Comparison of ENCODE assay signal across 27 mouse cellular contexts in genomic region chr13:100603031-100603737, GRCm38 (mm10). TPM values are rescaled to one million over a fixed set of nuclear protein-coding genes. Genes with fewer than 3 reads are reported as not detected.
A peak's percentile ranks its signal among the peaks of the same experiment; 100 is the strongest.
DNase-seq lines count a peak whose midpoint lies in the region; ATAC-seq and TF ChIP-seq lines count a peak whose summit lies in the region.
"Had no signal": no experiment of that assay in that cellular context is flagged by ENCODE, and none has a peak within 500 bp of the region (broad histone marks: within the 10 kb centered on the region; RNA-seq: fewer than 3 reads in every experiment).

No protein-coding gene starts in this region.

- peaks cover 12% of the 10 kb centered on the region for H3K4me1 ChIP-seq in intestine, embryonic 16.5 days (ENCODE audit: control insufficient read depth, insufficient read depth, low read length)
- H3K4me1 ChIP-seq in intestine, embryonic 15.5 days (replicated peaks): no peaks in the 10 kb centered on the region
- no peaks in the 10 kb centered on the region for H3K4me1 ChIP-seq in kidney, postnatal 0 days (replicated peaks; ENCODE audit: insufficient read depth, low read length)
- H3K4me1 ChIP-seq in liver, embryonic 12.5 days: peaks cover 17% of the 10 kb centered on the region
- H3K4me1 ChIP-seq in liver, postnatal 0 days (ENCODE audit: insufficient read depth): peaks cover 14% of the 10 kb centered on the region
- H3K4me1 ChIP-seq: embryonic facial prominence, embryonic 12.5 days; limb, embryonic 12.5 days; midbrain, embryonic 15.5 days; neural tube, embryonic 15.5 days; stomach, embryonic 15.5 days had no signal

- H3K27me3 ChIP-seq in intestine, embryonic 16.5 days (replicated peaks; ENCODE audit: control insufficient read depth, insufficient read depth, low read length): no peaks in the 10 kb centered on the region
- no peaks in the 10 kb centered on the region for H3K27me3 ChIP-seq in intestine, embryonic 15.5 days (replicated peaks)
- no peaks in the 10 kb centered on the region for H3K27me3 ChIP-seq in kidney, postnatal 0 days (ENCODE audit: insufficient read depth, low read length)
- H3K27me3 ChIP-seq in liver, embryonic 12.5 days (replicated peaks): no peaks in the 10 kb centered on the region
- no peaks in the 10 kb centered on the region for H3K27me3 ChIP-seq in liver, postnatal 0 days (ENCODE audit: insufficient read depth, low read length)
- H3K27me3 ChIP-seq: embryonic facial prominence, embryonic 12.5 days; limb, embryonic 12.5 days; midbrain, embryonic 15.5 days; neural tube, embryonic 15.5 days; Patski; stomach, embryonic 15.5 days had no signal

- ATAC-seq in intestine, embryonic 16.5 days: no peak
- ATAC-seq in intestine, embryonic 15.5 days: no peak
- no peak for ATAC-seq in kidney, postnatal 0 days (replicated peaks; ENCODE audit: low FRiP score, low read depth)
- no peak for ATAC-seq in liver, embryonic 12.5 days
- peak; percentile 1; the same call in 1 of the 2 replicates for ATAC-seq in liver, postnatal 0 days
- ATAC-seq: forebrain, embryonic 14.5 days; hindbrain, embryonic 16.5 days; midbrain, embryonic 15.5 days; Patski had no signal

- peaks cover 6% of the 10 kb centered on the region for H3K36me3 ChIP-seq in intestine, embryonic 16.5 days (ENCODE audit: control insufficient read depth, insufficient read depth, low read length)
- H3K36me3 ChIP-seq in intestine, embryonic 15.5 days: no peaks in the 10 kb centered on the region
- H3K36me3 ChIP-seq in kidney, postnatal 0 days (ENCODE audit: insufficient read depth, low read length): peaks cover 3% of the 10 kb centered on the region; the same call in 1 of the 2 replicates
- peaks cover 9% of the 10 kb centered on the region; the same call in 1 of the 2 replicates for H3K36me3 ChIP-seq in liver, embryonic 12.5 days
- no peaks in the 10 kb centered on the region; the same call in 1 of the 2 replicates for H3K36me3 ChIP-seq in liver, postnatal 0 days (replicated peaks; ENCODE audit: insufficient read depth, low read length)
- H3K36me3 ChIP-seq: limb, embryonic 12.5 days; midbrain, embryonic 10.5 days; midbrain, embryonic 15.5 days; neural tube, embryonic 15.5 days had no signal

- H3K9ac ChIP-seq in intestine, embryonic 16.5 days (ENCODE audit: low read depth, low read length): no peak overlapping the region
- no peak overlapping the region for H3K9ac ChIP-seq in intestine, embryonic 15.5 days
- H3K9ac ChIP-seq in kidney, postnatal 0 days (ENCODE audit: low read depth, low read length): no peak overlapping the region
- H3K9ac ChIP-seq in liver, embryonic 12.5 days: no peak overlapping the region
- no peak overlapping the region for H3K9ac ChIP-seq in liver, postnatal 0 days (replicated peaks)
- H3K9ac ChIP-seq: embryonic facial prominence, embryonic 12.5 days; limb, embryonic 12.5 days; lung, embryonic 14.5 days; midbrain, embryonic 15.5 days; neural tube, embryonic 15.5 days; stomach, embryonic 15.5 days had no signal

- no peak overlapping the region for H3K4me3 ChIP-seq in intestine, embryonic 16.5 days (ENCODE audit: low read length)
- no peak overlapping the region for H3K4me3 ChIP-seq in intestine, embryonic 15.5 days (replicated peaks)
- no peak overlapping the region for H3K4me3 ChIP-seq in kidney, postnatal 0 days (replicated peaks; ENCODE audit: low read depth, low read length)
- no peak overlapping the region for H3K4me3 ChIP-seq in liver, embryonic 12.5 days
- H3K4me3 ChIP-seq in liver, postnatal 0 days (ENCODE audit: low read depth, low read length): no peak overlapping the region
- H3K4me3 ChIP-seq: embryonic facial prominence, embryonic 12.5 days; heart, adult 2 months; limb, embryonic 12.5 days; midbrain, embryonic 10.5 days; midbrain, embryonic 15.5 days; neural tube, embryonic 15.5 days; stomach, embryonic 15.5 days had no signal

- H3K9me3 ChIP-seq in intestine, embryonic 16.5 days (ENCODE audit: control insufficient read depth, low read length): 0 out of 2 replicates have a peak, but pooled peaks cover 4% of the 10 kb centered on the region
- no peaks in the 10 kb centered on the region for H3K9me3 ChIP-seq in intestine, embryonic 15.5 days
- no peaks in the 10 kb centered on the region for H3K9me3 ChIP-seq in kidney, postnatal 0 days (replicated peaks; ENCODE audit: low read length)
- peaks cover 5% of the 10 kb centered on the region; the same call in 1 of the 2 replicates for H3K9me3 ChIP-seq in liver, embryonic 12.5 days (replicated peaks)
- 0 out of 2 replicates have a peak, but pooled peaks cover 3% of the 10 kb centered on the region for H3K9me3 ChIP-seq in liver, postnatal 0 days (ENCODE audit: low read length)
- H3K9me3 ChIP-seq: midbrain, embryonic 15.5 days; stomach, embryonic 15.5 days had no signal

- no peak for TF ChIP-seq CTCF in kidney, postnatal 0 days (IDR thresholded peaks at IDR 0.05; ENCODE audit: low read depth)
- no peak for TF ChIP-seq CTCF in liver, postnatal 0 days (IDR thresholded peaks at IDR 0.05; ENCODE audit: low read depth)

- no peak overlapping the region for H3K4me2 ChIP-seq in intestine, embryonic 16.5 days (ENCODE audit: low read depth, low read length)
- no peak overlapping the region for H3K4me2 ChIP-seq in intestine, embryonic 15.5 days (replicated peaks)
- no peak overlapping the region for H3K4me2 ChIP-seq in kidney, postnatal 0 days (ENCODE audit: low read length)
- no peak overlapping the region for H3K4me2 ChIP-seq in liver, embryonic 12.5 days
- no peak overlapping the region for H3K4me2 ChIP-seq in liver, postnatal 0 days (ENCODE audit: low read depth, low read length)
- H3K4me2 ChIP-seq: embryonic facial prominence, embryonic 12.5 days; limb, embryonic 12.5 days; lung, embryonic 14.5 days; midbrain, embryonic 15.5 days; neural tube, embryonic 15.5 days; stomach, embryonic 15.5 days had no signal

- H3K27ac ChIP-seq in intestine, embryonic 16.5 days (ENCODE audit: low read length): peak overlapping the region; percentile 80
- H3K27ac ChIP-seq in intestine, embryonic 15.5 days: no peak overlapping the region; the same call in 1 of the 2 replicates
- peak overlapping the region; percentile 31; the same call in 1 of the 2 replicates for H3K27ac ChIP-seq in kidney, postnatal 0 days
- peak overlapping the region; percentile 10 for H3K27ac ChIP-seq in liver, embryonic 12.5 days
- peak overlapping the region; percentile 83 for H3K27ac ChIP-seq in liver, postnatal 0 days (ENCODE audit: low read depth)
- H3K27ac ChIP-seq: embryonic facial prominence, embryonic 12.5 days; heart, adult 2 months; limb, embryonic 12.5 days; midbrain, embryonic 10.5 days; midbrain, embryonic 15.5 days; neural tube, embryonic 15.5 days; stomach, embryonic 15.5 days had no signal

- no peak for TF ChIP-seq EP300 in liver, postnatal 0 days (IDR thresholded peaks at IDR 0.05; ENCODE audit: low read depth)

- 84% methylated on average over 10 of the region's 10 CpGs for WGBS in intestine, embryonic 16.5 days
- 87% methylated on average over 10 of the region's 10 CpGs for WGBS in intestine, embryonic 15.5 days
- WGBS in kidney, postnatal 0 days: 88% methylated on average over 10 of the region's 10 CpGs
- 73% methylated on average over 10 of the region's 10 CpGs for WGBS in liver, embryonic 12.5 days (ENCODE audit: insufficient replicate concordance)
- WGBS in liver, postnatal 0 days (ENCODE audit: insufficient replicate concordance): 73% methylated on average over 10 of the region's 10 CpGs

- no peak for DNase-seq in kidney, postnatal 0 days (ENCODE audit: low spot score)
- DNase-seq in kidney, postnatal 14 days: no peak
- no peak for DNase-seq in liver, postnatal 0 days
- no peak for DNase-seq in ovary, postnatal 36 days (ENCODE audit: low spot score)
- no peak for DNase-seq in layer of hippocampus, postnatal 25 days (ENCODE audit: extremely low spot score in 1 of 2, low spot score in 1 of 2)
- DNase-seq: adrenal gland, postnatal 14 days; cerebellum, adult 11-12 months; cerebellum, adult 9-11 months; embryo, embryonic 11 days; gastrocnemius, postnatal 36 days; heart, adult 2 months; lung, embryonic 14.5 days; right cerebral cortex, postnatal 25 days; thymus, postnatal 14 days had no signal

RNA-seq across cellular contexts. Expression of gene Marveld2, which starts 13.6 kb away (rescaled TPM):
- 29.5 and 31.6 TPM in 2 replicates for polyA plus RNA-seq in intestine, embryonic 16.5 days (2015; fragmentation: Nextera tagmentation; extraction: Ambion mirVana)
- polyA plus RNA-seq in intestine, embryonic 15.5 days (2015; fragmentation: Nextera tagmentation; extraction: Ambion mirVana): 27.3 and 27.4 TPM in 2 replicates
- polyA plus RNA-seq in kidney, postnatal 0 days (2015; fragmentation: Nextera tagmentation; extraction: Ambion mirVana): 17.0 TPM in 2 replicates
- polyA plus RNA-seq in liver, embryonic 12.5 days (2016; fragmentation: Nextera tagmentation; extraction: Ambion mirVana): 6.2 and 7.1 TPM in 2 replicates
- polyA plus RNA-seq in liver, postnatal 0 days (2015; fragmentation: Nextera tagmentation; extraction: Ambion mirVana): 8.6 and 9.4 TPM in 2 replicates
- total RNA-seq in layer of hippocampus, postnatal 25 days (2021): 1 to 10 TPM; 1.1 to 1.2 TPM
- total RNA-seq: MEL had no signal

RNA-seq across cellular contexts. Expression of gene Ak6, which starts 47.6 kb away (rescaled TPM):
- polyA plus RNA-seq in intestine, embryonic 16.5 days (2015; fragmentation: Nextera tagmentation; extraction: Ambion mirVana): 222 and 244 TPM in 2 replicates
- polyA plus RNA-seq in intestine, embryonic 15.5 days (2015; fragmentation: Nextera tagmentation; extraction: Ambion mirVana): 258 and 271 TPM in 2 replicates
- 257 TPM in 2 replicates for polyA plus RNA-seq in kidney, postnatal 0 days (2015; fragmentation: Nextera tagmentation; extraction: Ambion mirVana)
- polyA plus RNA-seq in liver, embryonic 12.5 days (2016; fragmentation: Nextera tagmentation; extraction: Ambion mirVana): 216 and 222 TPM in 2 replicates
- 120 and 123 TPM in 2 replicates for polyA plus RNA-seq in liver, postnatal 0 days (2015; fragmentation: Nextera tagmentation; extraction: Ambion mirVana)
- 10 to 100 TPM; 93.3 to 93.7 TPM for total RNA-seq in layer of hippocampus, postnatal 25 days (2021)

RNA-seq across cellular contexts. Expression of gene Rad17, which starts 47.7 kb away (rescaled TPM):
- 14.5 and 15.8 TPM in 2 replicates for polyA plus RNA-seq in intestine, embryonic 16.5 days (2015; fragmentation: Nextera tagmentation; extraction: Ambion mirVana)
- polyA plus RNA-seq in intestine, embryonic 15.5 days (2015; fragmentation: Nextera tagmentation; extraction: Ambion mirVana): 17.1 and 19.3 TPM in 2 replicates
- polyA plus RNA-seq in kidney, postnatal 0 days (2015; fragmentation: Nextera tagmentation; extraction: Ambion mirVana): 18.6 and 19.7 TPM in 2 replicates
- polyA plus RNA-seq in liver, embryonic 12.5 days (2016; fragmentation: Nextera tagmentation; extraction: Ambion mirVana): 20.0 and 20.3 TPM in 2 replicates
- 9.2 and 10.5 TPM in 2 replicates for polyA plus RNA-seq in liver, postnatal 0 days (2015; fragmentation: Nextera tagmentation; extraction: Ambion mirVana)
- total RNA-seq in layer of hippocampus, postnatal 25 days (2021): 10 to 100 TPM; 13.2 to 14.0 TPM

RNA-seq across cellular contexts. Expression of gene Taf9, which starts 48.2 kb away (rescaled TPM):
- polyA plus RNA-seq in intestine, embryonic 16.5 days (2015; fragmentation: Nextera tagmentation; extraction: Ambion mirVana): 7.0 and 7.4 TPM in 2 replicates
- 5.7 and 9.1 TPM in 2 replicates for polyA plus RNA-seq in intestine, embryonic 15.5 days (2015; fragmentation: Nextera tagmentation; extraction: Ambion mirVana)
- polyA plus RNA-seq in kidney, postnatal 0 days (2015; fragmentation: Nextera tagmentation; extraction: Ambion mirVana): 17.0 and 17.4 TPM in 2 replicates
- polyA plus RNA-seq in liver, embryonic 12.5 days (2016; fragmentation: Nextera tagmentation; extraction: Ambion mirVana): 17.8 and 17.9 TPM in 2 replicates
- 17.7 and 20.1 TPM in 2 replicates for polyA plus RNA-seq in liver, postnatal 0 days (2015; fragmentation: Nextera tagmentation; extraction: Ambion mirVana)
- total RNA-seq in layer of hippocampus, postnatal 25 days (2021): 10 to 100 TPM; 20.8 to 23.3 TPM

RNA-seq across cellular contexts. Expression of gene Ocln, which starts 50.7 kb away (rescaled TPM):
- polyA plus RNA-seq in intestine, embryonic 16.5 days (2015; fragmentation: Nextera tagmentation; extraction: Ambion mirVana): 96.4 and 96.9 TPM in 2 replicates
- polyA plus RNA-seq in intestine, embryonic 15.5 days (2015; fragmentation: Nextera tagmentation; extraction: Ambion mirVana): 86.9 and 89.1 TPM in 2 replicates
- polyA plus RNA-seq in kidney, postnatal 0 days (2015; fragmentation: Nextera tagmentation; extraction: Ambion mirVana): 35.3 and 37.8 TPM in 2 replicates
- 6.7 and 6.9 TPM in 2 replicates for polyA plus RNA-seq in liver, embryonic 12.5 days (2016; fragmentation: Nextera tagmentation; extraction: Ambion mirVana)
- polyA plus RNA-seq in liver, postnatal 0 days (2015; fragmentation: Nextera tagmentation; extraction: Ambion mirVana): 11.2 and 14.6 TPM in 2 replicates
- total RNA-seq in layer of hippocampus, postnatal 25 days (2021): 10 to 100 TPM; 12.4 to 13.2 TPM
